Mouse (Mus musculus) C2C12 (cell line): Measurements from ENCODE around the gene Cdr2l.

Experiments used
- CEBPB ChIP-seq: IDR thresholded peaks from one replicate; pipeline ENCODE4 v1.6.1; 2011; ENCODE audit warnings: low read depth, mild to moderate bottlenecking, control low read depth, moderate library complexity
- CTCF ChIP-seq: IDR thresholded peaks from one replicate; pipeline ENCODE4 v1.5.1; 2011; ENCODE audit not compliant: control insufficient read depth, insufficient read depth, insufficient read length
- MAX ChIP-seq: IDR thresholded peaks from one replicate; pipeline ENCODE4 v1.6.1; 2011; ENCODE audit warnings: mild to moderate bottlenecking, control low read depth
- MYOD1 ChIP-seq: IDR thresholded peaks from one replicate; pipeline ENCODE4 v1.6.1; 2011; ENCODE audit warnings: low read depth; ENCODE audit not compliant: control insufficient read depth, insufficient read length
- MYOG ChIP-seq: IDR thresholded peaks from one replicate; pipeline ENCODE4 v1.6.1; 2011; ENCODE audit not compliant: control insufficient read depth, insufficient read length; ENCODE audit errors: extremely low read depth
- USF1 ChIP-seq: IDR thresholded peaks from one replicate; pipeline ENCODE4 v1.6.1; 2011; ENCODE audit warnings: low read depth, mild to moderate bottlenecking, control low read depth, moderate library complexity

GRCm38 (mm10) chr11:115405723-115406122, 24.0 kb downstream of the Cdr2l start:
- TF ChIP-seq CTCF (no peak), MAX (no peak), USF1 (no peak), MYOD1 (no peak), CEBPB (no peak), MYOG (no peak)
